Mouse (Mus musculus) intestine, postnatal 0 days (tissue): Measurements from ENCODE around the gene Rgs7bp. TPM values are rescaled to one million over a fixed set of nuclear protein-coding genes. Genes with fewer than 3 reads are reported as not detected.

Experiments
- ATAC-seq: fragments of 200-750 bp; cut with Nextera tagmentation; 2 replicates; pipeline ENCODE4 v1.8.0; 2017; ENCODE audit warnings: mild to moderate bottlenecking, moderate TSS enrichment, moderate library complexity
- H3K27ac ChIP-seq: fragments of 300-500 bp; sonication (generic); 2 replicates; pipeline ENCODE4 v1.5.1; 2014; ENCODE audit warnings: mild to moderate bottlenecking, low read depth, low read length, moderate library complexity
- H3K27me3 ChIP-seq: fragments of 300-500 bp; sonication (generic); replicated peaks from 2 replicates; pipeline ENCODE4 v1.6.1; 2014; ENCODE audit warnings: low read length, mixed read lengths; ENCODE audit not compliant: control insufficient read depth, insufficient read depth
- H3K36me3 ChIP-seq: fragments of 300-500 bp; sonication (generic); 2 replicates; pipeline ENCODE4 v1.6.1; 2014; ENCODE audit warnings: mild to moderate bottlenecking, moderate library complexity; ENCODE audit not compliant: control insufficient read depth, insufficient read depth
- H3K4me1 ChIP-seq: fragments of 300-500 bp; sonication (generic); replicated peaks from 2 replicates; pipeline ENCODE4 v1.6.1; 2014; ENCODE audit warnings: antibody characterized with exemption, low read length, mixed read lengths; ENCODE audit not compliant: control insufficient read depth, insufficient read depth
- H3K4me2 ChIP-seq: fragments of 300-500 bp; sonication (generic); replicated peaks from 2 replicates; pipeline ENCODE4 v1.6.1; 2014; ENCODE audit warnings: low read depth, mild to moderate bottlenecking, moderate library complexity
- H3K4me3 ChIP-seq: fragments of 300-500 bp; sonication (generic); 2 replicates; pipeline ENCODE4 v1.5.1; 2014; ENCODE audit warnings: low read depth, low read length
- H3K9ac ChIP-seq: fragments of 300-500 bp; sonication (generic); 2 replicates; pipeline ENCODE4 v1.6.1; 2014; ENCODE audit warnings: mild to moderate bottlenecking, low read depth, low read length
- H3K9me3 ChIP-seq: fragments of 300-500 bp; sonication (generic); 2 replicates; pipeline ENCODE4 v1.6.1; 2016; ENCODE audit warnings: mixed run types; ENCODE audit not compliant: control insufficient read depth
- CTCF ChIP-seq: sonication (generic); IDR thresholded peaks from 2 replicates; pipeline ENCODE4 v1.5.1; 2016; ENCODE audit warnings: low read depth, mild to moderate bottlenecking, control low read depth, antibody characterized with exemption, moderate library complexity
- whole genome bisulfite sequencing: fragments of 180-500 bp; shearing (Covaris S2); extraction: QIAGEN DNeasy Blood & Tissue Kit; methylation state at CpG from one replicate; pipeline ENCODE4 v1.1.7; 2014; 5-methylcytosine and 5-hydroxymethylcytosine counted together
- polyA plus RNA-seq: library from polyadenylated mRNA; unstranded; fragments of >200 nt; fragmentation: Nextera tagmentation; extraction: Ambion mirVana; gene quantifications from 2 replicates; pipeline ENCODE4 v1.2.1, GENCODE M21; 2015

Gene Rgs7bp
- polyA plus RNA-seq, 1 experiment from 2014 or later = 1.9 TPM

DNA sequence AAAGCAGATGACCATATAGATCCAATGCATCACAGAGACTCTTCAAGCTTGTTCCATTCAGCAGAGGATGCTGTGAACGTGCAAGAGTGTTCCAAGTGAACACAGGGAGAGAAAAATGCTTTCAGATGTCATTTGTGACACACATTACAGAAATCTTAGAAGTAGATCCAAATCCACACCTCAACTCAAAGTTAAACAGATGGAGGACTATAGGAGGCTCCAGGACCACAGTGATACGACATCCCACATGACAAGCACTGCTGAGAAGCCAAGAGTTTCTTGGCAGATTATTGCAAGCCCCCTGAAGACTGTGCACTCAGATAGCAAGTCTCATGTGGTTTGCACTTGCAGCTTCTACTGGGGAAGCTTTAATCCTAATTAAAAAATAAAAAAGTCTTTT lies 53.0 kb downstream of the Rgs7bp start:
- no peak overlapping the region for H3K4me3 ChIP-seq
- H3K27me3 ChIP-seq = no peaks in the 10 kb centered on the region
- TF ChIP-seq CTCF = no peak
- no peaks in the 10 kb centered on the region for H3K9me3 ChIP-seq
- no peak overlapping the region for H3K27ac ChIP-seq
- no peak overlapping the region for H3K4me2 ChIP-seq
- no peaks in the 10 kb centered on the region for H3K36me3 ChIP-seq
- ATAC-seq = no peak
- no peaks in the 10 kb centered on the region for H3K4me1 ChIP-seq
- no peak overlapping the region for H3K9ac ChIP-seq
- 66% methylated on average over 2 of the region's 2 CpGs for WGBS

GRCm38 (mm10) chr13:104988811-104989258 lies 65.9 kb downstream of the Rgs7bp start:
- Histone ChIP-seq H3K4me2 (no peak overlapping the region), H3K9ac (no peak overlapping the region), H3K27me3 (no peaks in the 10 kb centered on the region), H3K4me1 (no peaks in the 10 kb centered on the region), H3K9me3 (no peaks in the 10 kb centered on the region), H3K4me3 (no peak overlapping the region), H3K36me3 (no peaks in the 10 kb centered on the region), H3K27ac (no peak overlapping the region)
- 61% methylated on average over 7 of the region's 7 CpGs for WGBS
- no peak for TF ChIP-seq CTCF
- no peak for ATAC-seq

- H3K9ac ChIP-seq = no peak overlapping the region
- ATAC-seq = no peak
- H3K36me3 ChIP-seq = no peaks in the 10 kb centered on the region
- H3K9me3 ChIP-seq = no peaks in the 10 kb centered on the region
- H3K4me1 ChIP-seq = no peaks in the 10 kb centered on the region
- H3K27ac ChIP-seq = no peak overlapping the region
- no peak for TF ChIP-seq CTCF
- H3K4me2 ChIP-seq = no peak overlapping the region
- WGBS = 84% methylated on average over 13 of the region's 13 CpGs
- H3K4me3 ChIP-seq = no peak overlapping the region
- H3K27me3 ChIP-seq = no peaks in the 10 kb centered on the region
These were observed 66.7 kb downstream of the Rgs7bp start for GRCm38 (mm10) chr13:104988009-104988540.

DNA sequence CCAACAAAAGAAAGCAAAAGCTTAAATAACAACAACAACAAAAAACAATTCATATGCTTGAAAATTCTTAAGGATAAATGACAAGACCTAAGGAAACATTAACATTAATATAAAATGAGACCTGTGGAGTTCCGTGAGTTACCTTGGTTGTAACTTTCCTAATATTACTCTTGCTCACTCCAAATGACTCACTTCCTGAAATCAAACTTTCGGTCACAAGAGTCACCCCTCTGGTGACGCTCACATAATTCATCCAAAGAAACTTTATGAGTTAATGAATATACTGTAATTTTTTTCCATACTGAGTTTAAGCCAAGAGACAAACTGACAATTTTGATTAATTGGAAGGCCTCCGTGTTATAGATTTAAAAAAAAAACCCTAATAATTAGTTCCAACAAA lies 69.0 kb downstream of the Rgs7bp start:
- H3K4me1 ChIP-seq = no peaks in the 10 kb centered on the region
- no peak overlapping the region for H3K4me2 ChIP-seq
- no peaks in the 10 kb centered on the region for H3K27me3 ChIP-seq
- no peak for TF ChIP-seq CTCF
- no peak overlapping the region for H3K27ac ChIP-seq
- no peak overlapping the region for H3K9ac ChIP-seq
- no peaks in the 10 kb centered on the region for H3K36me3 ChIP-seq
- 83% methylated on average over 4 of the region's 4 CpGs for WGBS
- H3K4me3 ChIP-seq = no peak overlapping the region
- H3K9me3 ChIP-seq = no peaks in the 10 kb centered on the region
- no peak for ATAC-seq

GRCm38 (mm10) chr13:104983989-104984388 lies 70.7 kb downstream of the Rgs7bp start:
- no peak overlapping the region for H3K4me3 ChIP-seq
- no peak overlapping the region for H3K9ac ChIP-seq
- ATAC-seq = no peak
- H3K4me2 ChIP-seq = no peak overlapping the region
- H3K27me3 ChIP-seq = no peaks in the 10 kb centered on the region
- no peak overlapping the region for H3K27ac ChIP-seq
- no peaks in the 10 kb centered on the region for H3K36me3 ChIP-seq
- H3K4me1 ChIP-seq = no peaks in the 10 kb centered on the region
- WGBS = 78% methylated on average over 5 of the region's 5 CpGs
- no peaks in the 10 kb centered on the region for H3K9me3 ChIP-seq
- TF ChIP-seq CTCF = no peak

- no peak for ATAC-seq
- H3K36me3 ChIP-seq = no peaks in the 10 kb centered on the region
- no peaks in the 10 kb centered on the region for H3K27me3 ChIP-seq
- no peak overlapping the region for H3K9ac ChIP-seq
- no peak overlapping the region for H3K27ac ChIP-seq
- no peak for TF ChIP-seq CTCF
- no peak overlapping the region for H3K4me2 ChIP-seq
- H3K4me3 ChIP-seq = no peak overlapping the region
- H3K4me1 ChIP-seq = no peaks in the 10 kb centered on the region
- H3K9me3 ChIP-seq = no peaks in the 10 kb centered on the region
- WGBS = 90% methylated on average over 10 of the region's 10 CpGs
These were observed 71.9 kb downstream of the Rgs7bp start for GRCm38 (mm10) chr13:104982781-104983353.
